Mouse (Mus musculus): Measurements from ENCODE around the gene Fkbp14. TPM values are rescaled to one million over a fixed set of nuclear protein-coding genes. Genes with fewer than 3 reads are reported as not detected.

Gene Fkbp14
- polyA plus RNA-seq, 1 experiment from 2014 or later, result 34.2 TPM

- Histone ChIP-seq H3K36me3 (ENCODE audit: control insufficient read depth, insufficient read depth, low read length) (no peaks in the 10 kb centered on the region), H3K4me3 (replicated peaks; ENCODE audit: low read length) (no peak overlapping the region), H3K27me3 (ENCODE audit: control insufficient read depth, insufficient read depth, low read length) (no peaks in the 10 kb centered on the region), H3K9me3 (replicated peaks; ENCODE audit: control insufficient read depth, low read length) (no peaks in the 10 kb centered on the region), H3K9ac (ENCODE audit: low read length) (no peak overlapping the region), H3K4me1 (ENCODE audit: control insufficient read depth, insufficient read depth, low read length) (no peaks in the 10 kb centered on the region), H3K4me2 (ENCODE audit: low read depth, low read length) (no peak overlapping the region), H3K27ac (ENCODE audit: low read length) (no peak overlapping the region)
- no peak for ATAC-seq (ENCODE audit: insufficient read depth, low FRiP score)
- WGBS, result 83% methylated on average over 8 of the region's 8 CpGs
These were observed 68.4 kb downstream of the Fkbp14 start for GRCm38 (mm10) chr6:54528666-54529065.

Other genes with a start within 250 kb of the Fkbp14 start
- 0.85 and 1.0 TPM in 2 replicates for gene Wipf3, start 167.7 kb downstream of the Fkbp14 start, polyA plus RNA-seq (2015; fragmentation: Nextera tagmentation; extraction: Ambion mirVana)
- 6.9 and 8.3 TPM in 2 replicates for gene Scrn1, start 30.8 kb downstream of the Fkbp14 start, polyA plus RNA-seq (2015; fragmentation: Nextera tagmentation; extraction: Ambion mirVana)
- gene Plekha8, start 2.2 kb downstream of the Fkbp14 start, polyA plus RNA-seq (2015; fragmentation: Nextera tagmentation; extraction: Ambion mirVana), result 5.3 and 5.7 TPM in 2 replicates
- 9.5 and 10.1 TPM in 2 replicates for gene Mturn, start 84.3 kb upstream of the Fkbp14 start, polyA plus RNA-seq (2015; fragmentation: Nextera tagmentation; extraction: Ambion mirVana)
- gene Znrf2, start 219.6 kb upstream of the Fkbp14 start, polyA plus RNA-seq (2015; fragmentation: Nextera tagmentation; extraction: Ambion mirVana), result 4.5 and 5.3 TPM in 2 replicates